Mouse (Mus musculus): ENCODE measurements at regions not wholly inside any gene's neighbourhood (a gene's known extent, or its start where the extent isn't known, plus 50 kb on each side); places are given as distances from the start of the nearest gene placed in this dataset.

GRCm38 (mm10) chr2:117759491-117760013 lies 352.1 kb upstream of the Thbs1 start:
- no peak for ATAC-seq (ENCODE audit: low FRiP score)
- Histone ChIP-seq H3K9ac (replicated peaks) (no peak overlapping the region), H3K27me3 (replicated peaks) (no peaks in the 10 kb centered on the region), H3K4me1 (no peaks in the 10 kb centered on the region), H3K4me2 (no peak overlapping the region), H3K4me3 (replicated peaks) (no peak overlapping the region), H3K36me3 (no peaks in the 10 kb centered on the region), H3K9me3 (replicated peaks) (no peaks in the 10 kb centered on the region), H3K27ac (replicated peaks) (no peak overlapping the region)
- 85% methylated on average over 1 of the region's 1 CpGs for WGBS

GRCm38 (mm10) chr2:117763631-117764030 lies 348.0 kb upstream of the Thbs1 start:
- H3K4me3 ChIP-seq (replicated peaks), result no peak overlapping the region
- no peak overlapping the region for H3K9ac ChIP-seq (replicated peaks)
- WGBS, result 94% methylated on average over 1 of the region's 1 CpGs
- no peak overlapping the region for H3K4me2 ChIP-seq
- H3K36me3 ChIP-seq, result no peaks in the 10 kb centered on the region
- no peak overlapping the region for H3K27ac ChIP-seq (replicated peaks)
- no peak for ATAC-seq (ENCODE audit: low FRiP score)
- H3K27me3 ChIP-seq (replicated peaks), result no peaks in the 10 kb centered on the region
- no peaks in the 10 kb centered on the region for H3K9me3 ChIP-seq (replicated peaks)
- no peaks in the 10 kb centered on the region for H3K4me1 ChIP-seq

GRCm38 (mm10) chr2:117765572-117765971 lies 346.1 kb upstream of the Thbs1 start:
- H3K4me2 ChIP-seq, result no peak overlapping the region
- no peaks in the 10 kb centered on the region for H3K4me1 ChIP-seq
- ATAC-seq (ENCODE audit: low FRiP score), result no peak
- no peak overlapping the region for H3K4me3 ChIP-seq (replicated peaks)
- no peak overlapping the region for H3K27ac ChIP-seq (replicated peaks)
- no peaks in the 10 kb centered on the region for H3K9me3 ChIP-seq (replicated peaks)
- H3K9ac ChIP-seq (replicated peaks), result no peak overlapping the region
- WGBS, result 82% methylated on average over 5 of the region's 5 CpGs
- H3K27me3 ChIP-seq (replicated peaks), result no peaks in the 10 kb centered on the region
- H3K36me3 ChIP-seq, result no peaks in the 10 kb centered on the region

- H3K4me1 ChIP-seq, result no peaks in the 10 kb centered on the region
- H3K27ac ChIP-seq (replicated peaks), result no peak overlapping the region
- no peak overlapping the region for H3K4me3 ChIP-seq (replicated peaks)
- no peak overlapping the region for H3K9ac ChIP-seq (replicated peaks)
- no peak for ATAC-seq (ENCODE audit: low FRiP score)
- H3K27me3 ChIP-seq (replicated peaks), result no peaks in the 10 kb centered on the region
- no peaks in the 10 kb centered on the region for H3K9me3 ChIP-seq (replicated peaks)
- 88% methylated on average over 3 of the region's 3 CpGs for WGBS
- H3K4me2 ChIP-seq, result no peak overlapping the region
- no peaks in the 10 kb centered on the region for H3K36me3 ChIP-seq
Measured at GRCm38 (mm10) chr2:117766450-117766849, 345.2 kb upstream of the Thbs1 start.

GRCm38 (mm10) chr2:117769402-117770114 lies 342.1 kb upstream of the Thbs1 start:
- peak; percentile 41; the same call in 1 of the 2 replicates for ATAC-seq (ENCODE audit: low FRiP score)
- no peaks in the 10 kb centered on the region for H3K36me3 ChIP-seq
- H3K27me3 ChIP-seq (replicated peaks), result no peaks in the 10 kb centered on the region
- H3K4me3 ChIP-seq (replicated peaks), result no peak overlapping the region
- H3K9ac ChIP-seq (replicated peaks), result no peak overlapping the region
- no peaks in the 10 kb centered on the region for H3K9me3 ChIP-seq (replicated peaks)
- H3K4me1 ChIP-seq, result no peaks in the 10 kb centered on the region
- H3K4me2 ChIP-seq, result no peak overlapping the region
- 49% methylated on average over 7 of the region's 7 CpGs for WGBS
- no peak overlapping the region for H3K27ac ChIP-seq (replicated peaks)

GRCm38 (mm10) chr2:117770115-117770485 lies 341.6 kb upstream of the Thbs1 start:
- Histone ChIP-seq H3K27ac (replicated peaks) (no peak overlapping the region), H3K9ac (replicated peaks) (no peak overlapping the region), H3K9me3 (replicated peaks) (no peaks in the 10 kb centered on the region), H3K36me3 (no peaks in the 10 kb centered on the region), H3K4me1 (no peaks in the 10 kb centered on the region), H3K27me3 (replicated peaks) (no peaks in the 10 kb centered on the region), H3K4me3 (replicated peaks) (no peak overlapping the region), H3K4me2 (no peak overlapping the region)
- WGBS, result 76% methylated on average over 3 of the region's 3 CpGs
- ATAC-seq (ENCODE audit: low FRiP score), result peak; percentile 31; the same call in 1 of the 2 replicates

- Histone ChIP-seq H3K4me3 (replicated peaks) (no peak overlapping the region), H3K4me2 (no peak overlapping the region), H3K36me3 (no peaks in the 10 kb centered on the region), H3K9ac (replicated peaks) (no peak overlapping the region), H3K27ac (replicated peaks) (no peak overlapping the region), H3K27me3 (replicated peaks) (no peaks in the 10 kb centered on the region), H3K9me3 (replicated peaks) (no peaks in the 10 kb centered on the region), H3K4me1 (no peaks in the 10 kb centered on the region)
- ATAC-seq (ENCODE audit: low FRiP score), result no peak
- WGBS, result 96% methylated on average over 3 of the region's 3 CpGs
Measured at GRCm38 (mm10) chr2:117780287-117780686, 331.4 kb upstream of the Thbs1 start.

- no peak overlapping the region for H3K9ac ChIP-seq (replicated peaks)
- no peaks in the 10 kb centered on the region for H3K36me3 ChIP-seq
- WGBS, result 82% methylated on average over 7 of the region's 7 CpGs
Measured at GRCm38 (mm10) chr2:117780816-117781215, 330.9 kb upstream of the Thbs1 start.

GRCm38 (mm10) chr2:117787321-117787720 lies 324.4 kb upstream of the Thbs1 start:
- H3K9me3 ChIP-seq (replicated peaks), result no peaks in the 10 kb centered on the region
- 54% methylated on average over 1 of the region's 1 CpGs for WGBS
- ATAC-seq (ENCODE audit: low FRiP score), result no peak
- no peak overlapping the region for H3K9ac ChIP-seq (replicated peaks)
- no peaks in the 10 kb centered on the region for H3K4me1 ChIP-seq
- H3K4me2 ChIP-seq, result no peak overlapping the region
- H3K27me3 ChIP-seq (replicated peaks), result no peaks in the 10 kb centered on the region
- no peak overlapping the region for H3K27ac ChIP-seq (replicated peaks)
- H3K4me3 ChIP-seq (replicated peaks), result no peak overlapping the region
- no peaks in the 10 kb centered on the region for H3K36me3 ChIP-seq

More at GRCm38 (mm10) chr2:117780816-117781215, 330.9 kb upstream of the Thbs1 start:
- no peaks in the 10 kb centered on the region for H3K4me1 ChIP-seq
- no peaks in the 10 kb centered on the region for H3K27me3 ChIP-seq (replicated peaks)
- no peak overlapping the region for H3K4me3 ChIP-seq (replicated peaks)
- H3K27ac ChIP-seq (replicated peaks), result no peak overlapping the region
- H3K4me2 ChIP-seq, result no peak overlapping the region
- no peak for ATAC-seq (ENCODE audit: low FRiP score)
- no peaks in the 10 kb centered on the region for H3K9me3 ChIP-seq (replicated peaks)

- Histone ChIP-seq H3K9ac (replicated peaks) (no peak overlapping the region), H3K4me1 (no peaks in the 10 kb centered on the region), H3K4me3 (replicated peaks) (no peak overlapping the region), H3K36me3 (no peaks in the 10 kb centered on the region), H3K9me3 (replicated peaks) (no peaks in the 10 kb centered on the region), H3K27ac (replicated peaks) (no peak overlapping the region), H3K4me2 (no peak overlapping the region), H3K27me3 (replicated peaks) (no peaks in the 10 kb centered on the region)
- WGBS, result 74% methylated on average over 1 of the region's 1 CpGs
- ATAC-seq (ENCODE audit: low FRiP score), result no peak
Measured at GRCm38 (mm10) chr2:117794285-117794684, 317.4 kb upstream of the Thbs1 start.

- Histone ChIP-seq H3K4me2 (no peak overlapping the region), H3K4me1 (no peaks in the 10 kb centered on the region), H3K4me3 (replicated peaks) (no peak overlapping the region), H3K9ac (replicated peaks) (no peak overlapping the region), H3K9me3 (replicated peaks) (no peaks in the 10 kb centered on the region), H3K36me3 (no peaks in the 10 kb centered on the region), H3K27ac (replicated peaks) (no peak overlapping the region), H3K27me3 (replicated peaks) (no peaks in the 10 kb centered on the region)
- ATAC-seq (ENCODE audit: low FRiP score), result no peak
Measured at GRCm38 (mm10) chr2:117801946-117802600, 309.6 kb upstream of the Thbs1 start.

- no peak overlapping the region for H3K4me3 ChIP-seq (replicated peaks)
- no peak overlapping the region for H3K4me2 ChIP-seq
- H3K9me3 ChIP-seq (replicated peaks), result no peaks in the 10 kb centered on the region
- no peaks in the 10 kb centered on the region for H3K36me3 ChIP-seq
- WGBS, result 79% methylated on average over 2 of the region's 2 CpGs
- ATAC-seq (ENCODE audit: low FRiP score), result no peak
- H3K27ac ChIP-seq (replicated peaks), result no peak overlapping the region
- no peaks in the 10 kb centered on the region for H3K27me3 ChIP-seq (replicated peaks)
- no peak overlapping the region for H3K9ac ChIP-seq (replicated peaks)
- H3K4me1 ChIP-seq, result no peaks in the 10 kb centered on the region
Measured at GRCm38 (mm10) chr2:117802686-117803085, 309.0 kb upstream of the Thbs1 start.
